Mouse (Mus musculus): Measurements from ENCODE around the gene Spns2.

GRCm38 (mm10) chr11:72484549-72484948 lies 5.2 kb downstream of the Spns2 start:
- TF ChIP-seq POLR2A (IDR thresholded peaks at IDR 0.05; ENCODE audit: borderline replicate concordance, low read depth, low read length) (no peak), CTCF (IDR thresholded peaks at IDR 0.05; ENCODE audit: low read depth, low read length) (no peak)
